Mouse (Mus musculus) midbrain, embryonic 15.5 days (tissue): Measurements from ENCODE around the gene Tmem259. TPM values are rescaled to one million over a fixed set of nuclear protein-coding genes. Genes with fewer than 3 reads are reported as not detected.

ENCODE experiments used
- ATAC-seq: fragments of 200-750 bp; cut with Nextera tagmentation; replicated peaks from 2 replicates; pipeline ENCODE4 v1.8.0; 2017; ENCODE audit warnings: moderate TSS enrichment
- H3K27ac ChIP-seq: fragments of 300-500 bp; sonication (generic); 2 replicates; pipeline ENCODE4 v1.5.1; 2015; ENCODE audit warnings: mild to moderate bottlenecking, inconsistent platforms
- H3K27me3 ChIP-seq: fragments of 300-500 bp; sonication (generic); replicated peaks from 2 replicates; pipeline ENCODE4 v1.6.1; 2015; ENCODE audit warnings: inconsistent platforms
- H3K36me3 ChIP-seq: fragments of 300-500 bp; sonication (generic); replicated peaks from 2 replicates; pipeline ENCODE4 v1.6.1; 2015; ENCODE audit warnings: inconsistent platforms
- H3K4me1 ChIP-seq: fragments of 300-500 bp; sonication (generic); 2 replicates; pipeline ENCODE4 v1.6.1; 2015; ENCODE audit warnings: inconsistent platforms
- H3K4me2 ChIP-seq: fragments of 300-500 bp; sonication (generic); 2 replicates; pipeline ENCODE4 v1.6.1; 2015; ENCODE audit warnings: inconsistent platforms, mild to moderate bottlenecking, moderate library complexity
- H3K4me3 ChIP-seq: fragments of 300-500 bp; sonication (generic); 2 replicates; pipeline ENCODE4 v1.5.1; 2015; ENCODE audit warnings: mild to moderate bottlenecking, inconsistent platforms
- H3K9ac ChIP-seq: fragments of 300-500 bp; sonication (generic); 2 replicates; pipeline ENCODE4 v1.6.1; 2015; ENCODE audit warnings: mild to moderate bottlenecking, inconsistent platforms
- H3K9me3 ChIP-seq: fragments of 300-500 bp; sonication (generic); 2 replicates; pipeline ENCODE4 v1.6.1; 2016; ENCODE audit warnings: inconsistent platforms
- WGBS: fragments of 180-500 bp; shearing (Covaris S2); methylation state at CpG from one replicate; pipeline ENCODE4 v1.1.7; 2015; ENCODE audit warnings: mixed read lengths; 5-methylcytosine and 5-hydroxymethylcytosine counted together
- polyA plus RNA-seq: library from polyadenylated mRNA; unstranded; fragments of >200 nt; fragmentation: Nextera tagmentation; extraction: Ambion mirVana; gene quantifications from 2 replicates; pipeline ENCODE4 v1.2.1, GENCODE M21; 2015

The Tmem259 gene
- polyA plus RNA-seq, 1 experiment from 2014 or later: 24.3 TPM

DNA sequence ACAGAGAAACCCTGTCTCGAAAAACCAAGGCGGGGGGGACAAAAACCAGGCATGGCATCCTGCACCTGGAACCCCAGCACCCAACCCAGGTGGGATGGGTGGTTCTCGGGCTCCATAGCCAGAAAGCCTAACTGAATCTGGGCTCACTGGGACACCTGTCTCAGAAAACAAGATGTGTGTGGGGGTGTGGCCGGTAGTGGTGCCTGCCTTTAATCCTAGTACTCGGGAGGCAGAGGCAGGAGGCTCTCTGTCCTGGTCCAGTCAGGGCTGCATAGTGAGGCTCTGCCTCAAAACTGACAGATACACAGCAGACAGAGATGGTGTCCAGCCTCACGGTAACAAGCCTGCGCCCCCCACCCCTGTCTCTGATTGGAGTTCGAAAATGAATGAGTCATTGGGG, 38.7 kb upstream of the Tmem259 start:
- H3K4me3 ChIP-seq: no peak overlapping the region
- no peaks in the 10 kb centered on the region for H3K36me3 ChIP-seq
- H3K27ac ChIP-seq: no peak overlapping the region
- H3K27me3 ChIP-seq: peaks cover 20% of the 10 kb centered on the region
- WGBS: 91% methylated on average over 8 of the region's 8 CpGs
- no peak for ATAC-seq
- no peak overlapping the region for H3K4me2 ChIP-seq
- H3K4me1 ChIP-seq: no peaks in the 10 kb centered on the region
- H3K9me3 ChIP-seq: no peaks in the 10 kb centered on the region
- H3K9ac ChIP-seq: no peak overlapping the region

DNA sequence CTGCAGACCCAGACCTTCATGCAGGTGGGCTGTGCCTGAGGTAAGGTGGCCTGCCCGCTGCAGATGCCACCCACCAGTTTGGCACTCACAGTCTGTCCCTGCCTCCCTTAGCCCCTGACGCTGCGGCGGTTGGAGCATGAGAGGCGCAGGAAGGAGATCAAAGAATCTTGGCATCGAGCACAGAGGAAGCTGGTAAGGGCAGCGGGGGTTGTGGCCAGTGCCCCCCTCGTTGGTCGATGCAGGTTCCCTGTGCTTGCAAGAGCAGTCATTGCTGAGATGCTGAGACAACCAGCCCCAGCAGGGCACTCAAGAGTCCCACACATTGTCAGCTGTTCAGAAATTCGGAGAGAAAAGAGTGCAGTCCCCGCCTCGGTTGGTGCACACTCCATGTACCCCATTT, 38.0 kb upstream of the Tmem259 start:
- no peak overlapping the region for H3K4me2 ChIP-seq
- no peak overlapping the region for H3K9ac ChIP-seq
- no peak overlapping the region for H3K27ac ChIP-seq
- no peaks in the 10 kb centered on the region for H3K36me3 ChIP-seq
- ATAC-seq: no peak
- no peaks in the 10 kb centered on the region for H3K4me1 ChIP-seq
- WGBS: 95% methylated on average over 12 of the region's 12 CpGs
- no peaks in the 10 kb centered on the region for H3K9me3 ChIP-seq
- H3K27me3 ChIP-seq: peaks cover 22% of the 10 kb centered on the region
- no peak overlapping the region for H3K4me3 ChIP-seq

DNA sequence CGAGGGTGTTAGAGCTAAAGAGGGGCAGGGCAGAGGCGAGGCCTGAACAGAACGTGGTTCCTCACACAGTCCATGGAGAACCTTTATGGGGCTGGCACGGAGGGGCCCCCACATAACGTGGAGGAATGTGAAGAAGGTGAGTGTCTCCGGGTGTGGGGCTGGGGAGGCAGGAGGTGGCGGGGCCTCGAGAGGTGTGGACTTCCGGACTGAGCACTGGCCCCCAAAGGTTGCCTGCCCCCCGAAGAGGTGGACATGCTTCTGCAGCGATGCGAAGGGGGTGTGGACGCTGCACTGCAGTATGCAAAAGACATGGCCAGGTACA, 37.2 kb upstream of the Tmem259 start:
- ATAC-seq: no peak
- Histone ChIP-seq H3K27me3 (peaks cover 22% of the 10 kb centered on the region), H3K4me2 (no peak overlapping the region), H3K9me3 (no peaks in the 10 kb centered on the region), H3K4me3 (no peak overlapping the region), H3K4me1 (no peaks in the 10 kb centered on the region), H3K36me3 (no peaks in the 10 kb centered on the region), H3K9ac (no peak overlapping the region), H3K27ac (no peak overlapping the region)
- WGBS: 87% methylated on average over 13 of the region's 13 CpGs

DNA sequence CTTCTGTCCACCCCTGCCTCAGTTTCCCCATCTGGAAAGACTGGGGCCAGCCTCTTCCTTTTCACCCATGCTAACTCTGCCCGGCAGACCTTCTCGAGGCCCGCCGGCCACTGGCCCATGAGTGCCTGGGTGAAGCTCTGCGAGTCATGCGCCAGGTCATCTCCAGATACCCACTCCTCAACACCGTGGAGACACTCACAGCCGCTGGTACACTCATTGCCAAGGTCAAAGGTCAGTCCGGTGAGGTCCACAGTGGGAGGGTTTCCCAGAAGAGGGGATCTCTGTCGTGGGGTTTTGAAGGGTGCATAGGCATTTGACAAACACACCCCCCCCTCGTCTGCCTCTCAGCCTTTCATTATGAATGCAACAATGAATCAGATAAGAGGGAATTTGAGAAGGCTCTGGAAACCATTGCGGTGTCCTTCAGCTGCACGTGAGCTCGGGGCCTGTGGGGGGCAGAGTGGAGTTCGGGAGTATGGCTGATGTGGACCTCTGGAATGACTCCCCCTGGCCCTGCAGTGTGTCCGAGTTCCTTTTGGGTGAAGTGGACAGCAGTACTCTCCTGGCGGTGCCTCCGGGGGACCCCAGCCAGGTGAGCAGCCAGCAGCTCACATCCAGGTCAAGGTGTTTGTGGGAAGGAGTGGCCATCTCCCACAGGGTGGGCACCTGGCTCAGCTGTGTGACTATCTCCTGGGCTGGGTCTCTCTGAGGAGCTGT, 36.6 kb upstream of the Tmem259 start:
- Histone ChIP-seq H3K4me2 (no peak overlapping the region), H3K9me3 (no peaks in the 10 kb centered on the region), H3K27ac (no peak overlapping the region), H3K27me3 (peaks cover 23% of the 10 kb centered on the region), H3K9ac (no peak overlapping the region), H3K4me3 (no peak overlapping the region), H3K4me1 (no peaks in the 10 kb centered on the region), H3K36me3 (no peaks in the 10 kb centered on the region)
- no peak for ATAC-seq
- WGBS: 85% methylated on average over 18 of the region's 18 CpGs

DNA sequence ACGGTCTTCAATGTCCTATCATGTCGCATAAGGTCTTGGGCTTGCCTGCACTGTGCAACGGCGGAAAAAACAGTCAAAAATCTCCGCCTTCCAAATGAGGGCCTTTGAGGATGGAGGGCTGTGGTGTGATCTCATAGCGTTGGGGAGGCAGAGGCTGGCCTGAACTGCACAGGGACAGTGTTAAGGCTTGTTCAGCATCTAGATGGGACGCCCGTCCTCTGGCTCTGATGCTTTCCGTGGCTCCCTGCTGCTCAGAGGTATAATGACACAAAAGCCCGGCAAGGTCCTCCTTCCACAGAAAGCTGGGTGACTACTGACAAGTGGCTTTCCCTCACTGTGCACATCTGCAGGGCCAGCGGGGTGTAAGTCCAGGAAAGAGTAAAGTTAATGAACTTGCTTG, 36.1 kb upstream of the Tmem259 start:
- Histone ChIP-seq H3K9me3 (no peaks in the 10 kb centered on the region), H3K4me2 (no peak overlapping the region), H3K27ac (no peak overlapping the region), H3K4me1 (no peaks in the 10 kb centered on the region), H3K27me3 (peaks cover 29% of the 10 kb centered on the region), H3K4me3 (no peak overlapping the region), H3K9ac (no peak overlapping the region), H3K36me3 (no peaks in the 10 kb centered on the region)
- ATAC-seq: no peak
- 21% methylated on average over 11 of the region's 11 CpGs for whole genome bisulfite sequencing

DNA sequence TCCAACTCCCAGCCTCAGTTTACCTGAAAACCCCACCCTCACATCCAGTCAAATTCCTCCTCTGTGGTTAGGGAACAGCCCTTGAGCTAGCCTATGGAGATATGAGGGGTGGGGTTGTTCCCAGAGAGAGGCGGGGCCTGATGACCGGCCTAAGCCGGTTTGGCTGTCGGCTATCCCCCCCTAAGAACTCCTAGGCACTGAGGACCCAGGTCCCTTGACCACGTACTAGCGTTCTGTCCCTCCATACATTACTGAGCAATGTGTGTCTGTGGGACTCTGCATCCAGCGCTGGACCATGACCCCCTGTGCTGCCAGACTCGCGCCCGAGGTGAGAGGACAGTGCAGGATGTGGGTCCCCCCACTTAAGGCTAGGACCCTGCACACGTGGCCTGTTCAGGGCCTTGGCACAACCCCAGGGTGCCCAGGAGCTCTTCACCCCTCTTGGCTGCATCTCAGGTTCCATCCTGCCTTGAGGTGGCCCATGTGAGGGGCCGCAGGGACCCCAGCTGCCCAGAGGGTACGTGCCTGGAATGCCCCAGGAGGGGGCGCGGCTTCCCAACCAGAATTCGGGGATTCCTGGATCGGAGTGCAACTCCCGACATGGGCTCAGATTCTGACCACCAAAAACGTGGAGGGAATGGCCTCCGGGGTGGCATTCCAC, 35.5 kb upstream of the Tmem259 start:
- Histone ChIP-seq H3K4me3 (no peak overlapping the region), H3K4me2 (no peak overlapping the region), H3K9me3 (no peaks in the 10 kb centered on the region), H3K27me3 (peaks cover 34% of the 10 kb centered on the region), H3K36me3 (no peaks in the 10 kb centered on the region), H3K27ac (no peak overlapping the region), H3K9ac (no peak overlapping the region), H3K4me1 (no peaks in the 10 kb centered on the region)
- WGBS: 6% methylated on average over 20 of the region's 20 CpGs
- ATAC-seq: no peak

DNA sequence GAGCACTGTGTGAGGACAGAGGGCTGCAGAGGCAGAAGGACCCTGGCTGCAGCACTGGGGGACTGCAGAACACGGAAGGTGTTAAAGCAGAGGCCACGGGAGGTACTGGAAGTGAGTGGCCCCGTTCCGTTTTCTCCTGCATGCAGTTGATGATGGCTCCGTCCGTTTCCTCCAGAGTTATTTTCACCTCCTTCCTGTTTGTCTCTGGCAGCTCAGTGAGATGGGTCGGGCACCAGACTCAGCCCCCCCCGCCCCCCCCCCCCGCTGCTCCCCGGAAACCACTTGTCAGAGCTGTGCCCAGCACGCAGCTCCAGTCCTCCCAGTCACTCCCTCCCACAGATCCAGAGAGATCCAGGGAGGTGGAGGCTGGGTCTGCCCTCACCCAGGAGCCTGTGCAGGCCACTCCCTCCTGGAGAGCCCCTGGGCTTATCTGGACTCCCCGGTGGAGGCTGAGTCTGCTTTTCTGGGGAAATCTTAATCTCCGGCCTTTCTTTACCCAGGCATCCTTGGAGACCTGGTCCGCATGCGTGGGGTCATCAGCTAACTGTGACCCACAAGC, 34.7 kb upstream of the Tmem259 start:
- Histone ChIP-seq H3K27me3 (peaks cover 42% of the 10 kb centered on the region), H3K9me3 (no peaks in the 10 kb centered on the region), H3K4me3 (no peak overlapping the region), H3K4me1 (no peaks in the 10 kb centered on the region), H3K36me3 (no peaks in the 10 kb centered on the region), H3K4me2 (no peak overlapping the region), H3K27ac (no peak overlapping the region), H3K9ac (no peak overlapping the region)
- WGBS: 13% methylated on average over 13 of the region's 15 CpGs
- no peak for ATAC-seq

DNA sequence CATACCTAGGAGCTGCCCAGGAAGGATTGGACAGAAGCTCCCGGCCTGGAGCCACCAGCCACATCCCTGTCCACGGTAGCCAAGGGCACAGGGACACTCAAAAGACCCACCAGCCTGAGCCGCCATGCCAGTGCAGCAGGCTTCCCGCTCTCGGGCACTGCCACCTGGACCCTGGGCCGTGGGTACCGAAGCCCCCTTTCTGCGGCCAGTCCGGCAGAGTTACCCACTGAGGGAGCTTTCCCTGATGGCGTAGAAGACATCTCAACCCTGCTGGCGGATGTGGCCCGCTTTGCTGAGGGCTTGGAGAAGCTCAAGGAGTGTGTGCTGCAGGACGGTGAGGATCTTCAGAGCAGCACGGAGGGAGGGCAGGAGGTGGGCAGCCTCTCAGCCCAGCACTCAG, 33.6 kb upstream of the Tmem259 start:
- ATAC-seq: no peak
- H3K9ac ChIP-seq: no peak overlapping the region

DNA sequence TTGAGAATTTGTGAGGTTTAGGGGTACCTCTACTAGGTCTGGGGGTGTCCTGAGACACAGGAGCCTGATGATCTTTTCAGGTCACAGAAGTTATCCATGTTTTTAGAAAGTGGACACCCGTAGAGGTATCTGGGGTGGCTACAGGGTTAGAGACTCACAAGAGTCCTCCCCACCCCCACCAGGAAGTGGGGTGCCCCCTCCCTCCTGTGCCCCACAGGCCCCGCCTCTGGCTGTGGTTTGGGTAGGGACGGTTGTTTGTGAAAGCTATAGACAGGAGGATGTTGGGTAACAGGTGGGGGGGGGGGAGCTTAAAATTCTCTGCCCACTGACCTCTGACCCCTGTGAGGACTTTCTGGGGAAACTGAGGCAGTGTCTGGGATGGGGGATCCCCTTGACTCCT, 33.2 kb upstream of the Tmem259 start:
- no peaks in the 10 kb centered on the region for H3K9me3 ChIP-seq
- no peaks in the 10 kb centered on the region for H3K4me1 ChIP-seq
- H3K27ac ChIP-seq: no peak overlapping the region
- no peaks in the 10 kb centered on the region for H3K36me3 ChIP-seq
- peaks cover 54% of the 10 kb centered on the region for H3K27me3 ChIP-seq
- WGBS: 69% methylated on average over 3 of the region's 3 CpGs
- H3K4me2 ChIP-seq: no peak overlapping the region
- no peak for ATAC-seq
- H3K9ac ChIP-seq: no peak overlapping the region
- no peak overlapping the region for H3K4me3 ChIP-seq

More for the DNA sequence above, 33.6 kb upstream of the Tmem259 start:
- Histone ChIP-seq H3K27me3 (peaks cover 53% of the 10 kb centered on the region), H3K27ac (no peak overlapping the region), H3K4me3 (no peak overlapping the region), H3K4me1 (no peaks in the 10 kb centered on the region), H3K36me3 (no peaks in the 10 kb centered on the region), H3K9me3 (no peaks in the 10 kb centered on the region), H3K4me2 (no peak overlapping the region)
- 83% methylated on average over 14 of the region's 14 CpGs for WGBS

DNA sequence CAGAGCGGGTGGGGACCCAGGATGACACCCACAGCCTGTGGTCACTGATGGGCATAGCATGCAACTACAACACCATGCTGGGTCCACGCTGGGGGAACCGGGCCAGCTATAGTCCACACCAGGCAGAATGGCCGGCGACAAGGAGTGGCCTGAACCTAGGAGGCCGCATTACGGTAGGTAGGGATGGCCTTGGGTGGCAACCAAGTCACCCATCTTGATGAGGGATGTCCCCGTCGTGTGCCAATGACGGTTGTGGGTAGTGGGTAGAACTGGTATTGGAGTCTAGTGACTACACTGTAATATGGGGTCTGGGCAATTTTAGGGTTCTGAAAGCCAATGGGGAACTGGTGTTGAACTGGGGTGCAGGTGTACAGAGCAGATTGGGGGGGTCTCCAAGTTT, 32.8 kb upstream of the Tmem259 start:
- Histone ChIP-seq H3K9me3 (no peaks in the 10 kb centered on the region), H3K4me3 (no peak overlapping the region), H3K27me3 (peaks cover 54% of the 10 kb centered on the region), H3K4me1 (no peaks in the 10 kb centered on the region), H3K4me2 (no peak overlapping the region), H3K27ac (no peak overlapping the region), H3K36me3 (no peaks in the 10 kb centered on the region), H3K9ac (no peak overlapping the region)
- ATAC-seq: no peak
- WGBS: 89% methylated on average over 10 of the region's 10 CpGs

DNA sequence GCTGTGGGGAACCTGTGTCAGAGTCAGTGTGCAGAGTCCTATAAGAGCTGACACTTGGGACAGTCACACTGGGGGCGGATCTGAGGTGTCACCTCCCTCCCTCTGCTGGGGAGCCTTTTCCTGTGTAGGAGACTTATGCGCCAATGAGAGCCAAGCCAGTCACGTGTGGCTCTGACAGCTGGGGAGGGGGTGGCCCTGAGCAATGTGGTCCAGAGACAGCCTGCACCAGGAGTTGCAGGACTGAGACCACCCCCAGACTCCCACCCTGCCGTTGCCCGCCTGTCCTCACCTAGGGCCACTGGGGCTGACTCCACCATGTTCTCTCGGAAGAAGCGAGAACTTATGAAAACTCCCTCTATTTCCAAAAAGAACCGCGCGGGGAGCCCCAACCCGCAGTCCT, 32.4 kb upstream of the Tmem259 start, which contains the start of gene Arhgap45:
Gene Arhgap45 (plus strand): TSS at position 143 of the 400 bp plus-strand sequence.
- Histone ChIP-seq H3K4me3 (no peak within 1 kb of the TSS), H3K9ac (no peak within 1 kb of the TSS), H3K27ac (no peak within 1 kb of the TSS), H3K36me3 (peaks cover under 1% of the 10 kb centered on the region; the same call in 1 of the 2 replicates), H3K27me3 (peaks cover 59% of the 10 kb centered on the region), H3K9me3 (no peaks in the 10 kb centered on the region), H3K4me1 (no peaks in the 10 kb centered on the region), H3K4me2 (no peak within 1 kb of the TSS)
- no peak for ATAC-seq
- WGBS: 69% methylated on average over 11 of the region's 11 CpGs

DNA sequence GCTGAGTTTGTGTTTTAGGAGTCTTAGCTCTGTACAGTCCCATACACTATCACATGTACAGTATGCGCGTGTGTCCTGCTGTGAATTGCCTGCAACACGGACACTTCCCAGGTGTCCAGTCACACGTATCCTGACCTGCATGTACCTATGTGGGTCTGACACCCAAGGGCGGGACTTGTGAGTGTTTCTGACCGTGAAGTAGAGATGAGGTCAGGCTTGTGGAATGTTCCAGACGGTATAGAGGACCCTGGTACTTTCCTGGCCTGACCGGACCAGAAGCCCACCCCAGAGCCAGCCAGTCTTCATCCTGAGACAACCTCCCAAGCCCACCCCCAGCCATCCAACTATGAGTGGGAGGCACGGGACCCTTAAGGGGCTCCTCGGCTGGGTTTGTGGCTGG, 31.5 kb upstream of the Tmem259 start:
- H3K27ac ChIP-seq: no peak overlapping the region
- no peak overlapping the region for H3K4me3 ChIP-seq
- H3K9ac ChIP-seq: no peak overlapping the region
- no peak overlapping the region for H3K4me2 ChIP-seq
- H3K27me3 ChIP-seq: peaks cover 57% of the 10 kb centered on the region
- H3K36me3 ChIP-seq: peaks cover 9% of the 10 kb centered on the region; the same call in 1 of the 2 replicates
- H3K9me3 ChIP-seq: peaks cover 6% of the 10 kb centered on the region
- ATAC-seq: no peak
- no peaks in the 10 kb centered on the region for H3K4me1 ChIP-seq
- 84% methylated on average over 10 of the region's 10 CpGs for WGBS
